Mouse (Mus musculus) limb, embryonic 12.5 days (tissue): ENCODE results near the gene Gm20388. TPM values are rescaled to one million over a fixed set of nuclear protein-coding genes. Genes with fewer than 3 reads are reported as not detected.

Source experiments
- ATAC-seq: fragments of 200-750 bp; cut with Nextera tagmentation; 2 replicates; pipeline ENCODE4 v1.8.0; 2017; ENCODE audit warnings: low read depth, moderate TSS enrichment; ENCODE audit not compliant: insufficient number of reproducible peaks, insufficient read depth, low FRiP score, low TSS enrichment
- H3K27ac ChIP-seq: fragments of 300-500 bp; sonication (generic); 2 replicates; pipeline ENCODE4 v1.5.1; 2016; ENCODE audit warnings: mild to moderate bottlenecking, moderate library complexity
- H3K27me3 ChIP-seq: fragments of 300-500 bp; sonication (generic); 2 replicates; pipeline ENCODE4 v1.6.1; 2016; ENCODE audit warnings: mild to moderate bottlenecking, moderate library complexity
- H3K36me3 ChIP-seq: fragments of 300-500 bp; sonication (generic); 2 replicates; pipeline ENCODE4 v1.6.1; 2016; ENCODE audit warnings: mild to moderate bottlenecking, moderate library complexity
- H3K4me1 ChIP-seq: fragments of 300-500 bp; sonication (generic); replicated peaks from 2 replicates; pipeline ENCODE4 v1.6.1; 2016
- H3K4me2 ChIP-seq: fragments of 300-500 bp; sonication (generic); 2 replicates; pipeline ENCODE4 v1.6.1; 2016; ENCODE audit warnings: mild to moderate bottlenecking, moderate library complexity
- H3K4me3 ChIP-seq: fragments of 300-500 bp; sonication (generic); replicated peaks from 2 replicates; pipeline ENCODE4 v1.5.1; 2016; ENCODE audit warnings: mild to moderate bottlenecking
- H3K9ac ChIP-seq: fragments of 300-500 bp; sonication (generic); replicated peaks from 2 replicates; pipeline ENCODE4 v1.6.1; 2016; ENCODE audit warnings: mild to moderate bottlenecking, moderate library complexity
- H3K9me3 ChIP-seq: fragments of 300-500 bp; sonication (generic); 2 replicates; pipeline ENCODE4 v1.6.1; 2016; ENCODE audit warnings: mild to moderate bottlenecking, moderate library complexity
- WGBS: fragments of 180-500 bp; shearing (Covaris S2); methylation state at CpG from one replicate; pipeline ENCODE4 v1.1.7; 2016; 5-methylcytosine and 5-hydroxymethylcytosine counted together
- polyA plus RNA-seq: library from polyadenylated mRNA; unstranded; fragments of >200 nt; fragmentation: Nextera tagmentation; extraction: Ambion mirVana; gene quantifications from 2 replicates; pipeline ENCODE4 v1.2.1, GENCODE M21; 2016

Gene Gm20388
- polyA plus RNA-seq, 1 experiment from 2014 or later, result not detected

DNA sequence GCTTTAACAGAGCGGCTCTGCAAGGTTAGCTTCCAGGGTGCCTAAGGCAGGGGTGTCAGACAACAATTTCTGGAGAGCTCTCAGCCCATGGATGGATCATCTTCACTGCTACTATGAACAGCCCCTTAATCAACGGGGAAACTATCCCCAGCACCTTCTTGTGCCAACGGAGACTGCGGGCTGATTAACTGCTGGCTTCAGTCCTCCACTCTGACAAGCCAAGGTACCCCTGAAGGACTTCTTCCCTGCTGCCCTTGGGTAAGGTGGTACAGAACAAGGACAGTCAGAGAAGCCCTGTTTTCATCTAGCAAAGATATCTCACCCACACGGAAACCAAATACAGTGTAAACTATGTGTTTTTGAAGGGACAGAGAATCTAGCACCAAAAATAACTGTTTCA, 3039.1 kb downstream of the Gm20388 start:
- no peak overlapping the region for H3K4me3 ChIP-seq
- 85% methylated on average over 5 of the region's 5 CpGs for WGBS
- H3K4me1 ChIP-seq, result peaks cover 21% of the 10 kb centered on the region
- H3K27ac ChIP-seq, result no peak overlapping the region
- H3K4me2 ChIP-seq, result no peak overlapping the region
- no peak for ATAC-seq
- no peaks in the 10 kb centered on the region for H3K9me3 ChIP-seq
- H3K36me3 ChIP-seq, result no peaks in the 10 kb centered on the region
- H3K27me3 ChIP-seq, result no peaks in the 10 kb centered on the region
- no peak overlapping the region for H3K9ac ChIP-seq

DNA sequence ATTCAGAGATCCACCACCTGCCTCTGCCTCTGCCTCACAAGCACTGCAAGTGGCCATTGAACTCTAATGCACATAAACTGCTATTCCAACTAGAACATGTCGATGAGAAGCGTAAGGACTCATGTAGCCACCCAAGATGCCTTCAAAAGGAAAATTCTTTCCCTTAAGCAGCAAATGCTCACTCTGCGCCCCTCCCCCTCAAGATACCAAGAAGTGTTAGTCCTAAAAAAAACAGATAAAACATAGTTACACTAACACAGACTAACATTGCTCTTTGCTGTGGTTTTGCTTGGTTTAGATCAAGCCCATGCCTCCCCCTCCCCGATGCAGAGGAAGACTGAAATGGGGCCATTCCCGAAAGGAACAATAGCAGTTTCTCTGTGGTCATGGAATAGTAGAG, 3040.8 kb downstream of the Gm20388 start:
- no peak overlapping the region for H3K27ac ChIP-seq
- H3K4me1 ChIP-seq, result peaks cover 21% of the 10 kb centered on the region
- H3K36me3 ChIP-seq, result no peaks in the 10 kb centered on the region
- H3K9ac ChIP-seq, result no peak overlapping the region
- ATAC-seq, result no peak
- no peaks in the 10 kb centered on the region for H3K27me3 ChIP-seq
- WGBS, result 90% methylated on average over 5 of the region's 5 CpGs
- no peak overlapping the region for H3K4me3 ChIP-seq
- H3K9me3 ChIP-seq, result no peaks in the 10 kb centered on the region
- H3K4me2 ChIP-seq, result no peak overlapping the region

DNA sequence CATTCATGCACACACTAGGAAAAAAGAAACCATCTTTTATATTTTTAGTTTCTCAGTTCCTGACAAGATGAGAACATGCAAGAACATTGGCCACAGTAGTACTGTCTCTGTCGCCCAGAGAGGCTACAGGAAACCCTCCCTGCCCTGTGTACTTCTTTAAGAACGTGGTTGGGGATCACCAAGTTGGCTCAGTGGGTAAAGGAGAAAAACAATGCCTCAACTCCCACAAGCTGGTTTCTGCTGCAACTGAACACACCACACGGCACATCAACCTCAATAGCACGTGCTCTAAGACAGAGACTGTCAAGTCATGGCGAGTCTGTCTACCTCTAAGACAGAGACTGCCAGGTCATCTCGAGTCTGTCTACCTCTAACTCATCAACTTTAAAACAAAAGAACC, 3042.4 kb downstream of the Gm20388 start:
- no peaks in the 10 kb centered on the region for H3K9me3 ChIP-seq
- no peaks in the 10 kb centered on the region for H3K36me3 ChIP-seq
- H3K27ac ChIP-seq, result no peak overlapping the region
- H3K9ac ChIP-seq, result no peak overlapping the region
- WGBS, result 94% methylated on average over 6 of the region's 6 CpGs
- peaks cover 13% of the 10 kb centered on the region for H3K4me1 ChIP-seq
- ATAC-seq, result no peak
- H3K4me2 ChIP-seq, result no peak overlapping the region
- no peak overlapping the region for H3K4me3 ChIP-seq
- H3K27me3 ChIP-seq, result no peaks in the 10 kb centered on the region

DNA sequence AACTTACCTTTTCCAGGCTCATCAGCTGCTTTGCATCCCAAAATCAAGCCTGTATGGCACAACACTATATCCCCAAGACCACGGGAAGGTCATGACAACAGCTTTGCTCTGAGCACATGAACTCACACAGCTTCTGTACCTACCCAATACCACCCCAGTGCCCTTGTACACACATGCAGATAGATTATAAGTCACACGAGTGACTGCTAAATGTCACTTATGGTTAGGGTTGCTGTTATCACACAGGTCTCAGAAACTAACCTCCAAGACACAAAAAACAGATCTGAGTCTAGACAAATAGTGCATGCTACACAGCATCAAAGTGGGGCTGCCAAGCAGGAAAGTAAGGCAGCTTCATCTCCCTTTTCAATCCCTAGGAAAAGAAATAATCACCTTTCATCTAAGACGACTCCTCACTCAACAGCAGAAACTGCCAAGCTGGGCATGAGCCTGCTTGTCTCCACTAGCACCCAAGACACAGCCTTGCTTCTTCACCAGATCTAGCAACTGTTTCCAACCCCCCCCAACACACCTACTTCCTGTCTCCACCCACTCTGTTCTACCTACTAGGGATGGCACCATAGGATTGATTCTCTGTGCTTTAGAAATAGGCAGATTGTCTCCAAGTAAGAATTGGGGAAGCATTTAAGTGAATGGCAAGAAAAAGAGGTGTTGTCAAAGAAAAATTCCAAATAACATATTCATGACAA, 3043.6 kb downstream of the Gm20388 start:
- Histone ChIP-seq H3K4me3 (no peak overlapping the region), H3K4me2 (no peak overlapping the region), H3K9ac (no peak overlapping the region), H3K9me3 (no peaks in the 10 kb centered on the region), H3K4me1 (peaks cover 11% of the 10 kb centered on the region; the same call in 1 of the 2 replicates), H3K27ac (no peak overlapping the region), H3K36me3 (no peaks in the 10 kb centered on the region), H3K27me3 (no peaks in the 10 kb centered on the region)
- no peak for ATAC-seq
- WGBS, result 88% methylated on average over 3 of the region's 3 CpGs

DNA sequence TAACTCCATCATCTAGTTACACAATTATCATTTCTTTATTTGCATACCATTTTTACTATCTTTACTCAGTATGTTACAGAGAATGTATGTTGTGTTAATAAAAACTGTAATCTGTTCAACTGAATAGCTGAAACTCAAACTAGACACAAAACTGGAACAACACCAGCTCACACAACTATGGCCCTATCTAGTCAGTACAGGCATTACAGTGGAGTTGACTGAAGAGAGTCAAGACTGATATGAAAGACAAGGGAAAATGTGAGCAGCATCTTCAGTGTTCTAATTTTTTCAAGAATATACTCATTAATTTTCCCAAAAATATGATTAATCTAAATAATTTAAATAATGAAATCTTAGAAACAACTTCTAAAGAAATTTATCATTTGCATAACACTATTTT, 3044.6 kb downstream of the Gm20388 start:
- no peak for ATAC-seq
- Histone ChIP-seq H3K4me1 (peaks cover 4% of the 10 kb centered on the region; the same call in 1 of the 2 replicates), H3K36me3 (no peaks in the 10 kb centered on the region), H3K27ac (no peak overlapping the region), H3K4me2 (no peak overlapping the region), H3K4me3 (no peak overlapping the region), H3K9me3 (no peaks in the 10 kb centered on the region), H3K27me3 (no peaks in the 10 kb centered on the region), H3K9ac (no peak overlapping the region)

DNA sequence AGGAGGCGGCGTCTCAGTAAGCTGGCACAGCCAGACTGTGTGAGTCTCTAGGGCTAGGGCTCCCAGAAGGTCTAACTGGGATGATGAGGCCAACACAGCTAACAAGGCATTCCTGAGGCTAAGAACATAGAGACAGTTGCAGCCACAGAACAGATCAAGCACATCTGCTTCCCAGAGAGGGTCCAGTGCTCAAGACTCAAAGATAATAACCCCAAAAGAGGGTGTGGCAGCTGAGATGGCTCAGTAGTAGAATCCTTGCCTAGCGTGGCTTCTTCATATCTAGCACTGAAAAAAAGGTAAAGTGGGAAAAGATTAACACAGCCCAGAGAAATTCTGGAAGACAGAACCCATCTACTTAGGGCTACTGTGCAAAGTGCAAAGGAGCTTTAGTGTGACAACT, 3045.4 kb downstream of the Gm20388 start:
- Histone ChIP-seq H3K27me3 (no peaks in the 10 kb centered on the region), H3K9me3 (no peaks in the 10 kb centered on the region), H3K4me1 (peaks cover 8% of the 10 kb centered on the region; the same call in 1 of the 2 replicates), H3K4me3 (no peak overlapping the region), H3K4me2 (no peak overlapping the region), H3K27ac (no peak overlapping the region), H3K9ac (no peak overlapping the region), H3K36me3 (no peaks in the 10 kb centered on the region)
- whole genome bisulfite sequencing, result 90% methylated on average over 3 of the region's 3 CpGs
- ATAC-seq, result no peak

DNA sequence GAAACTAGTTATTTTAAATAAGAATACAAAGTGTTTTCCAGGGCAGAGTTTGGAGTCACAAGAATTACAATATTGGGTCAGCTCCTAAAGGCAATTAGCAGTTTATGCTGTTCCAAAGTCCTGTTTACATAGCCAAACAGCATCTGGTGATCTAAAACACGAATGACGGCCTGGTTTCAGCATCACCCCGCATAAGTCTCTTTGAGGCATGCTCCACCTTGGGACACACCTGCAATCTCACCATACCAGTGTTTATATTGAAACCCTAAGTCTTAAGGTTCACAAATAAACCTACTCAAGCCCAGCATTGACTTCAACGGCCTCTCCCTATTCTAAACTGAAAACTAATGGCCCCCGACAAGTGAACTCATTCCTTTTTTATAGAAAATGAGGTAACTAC, 3049.7 kb downstream of the Gm20388 start:
- Histone ChIP-seq H3K9me3 (no peaks in the 10 kb centered on the region), H3K27ac (no peak overlapping the region), H3K4me2 (no peak overlapping the region), H3K4me3 (no peak overlapping the region), H3K36me3 (peaks cover 5% of the 10 kb centered on the region; the same call in 1 of the 2 replicates), H3K9ac (no peak overlapping the region), H3K4me1 (0 out of 2 replicates have a peak, but pooled peaks cover 5% of the 10 kb centered on the region), H3K27me3 (no peaks in the 10 kb centered on the region)
- WGBS, result 81% methylated on average over 5 of the region's 5 CpGs
- no peak for ATAC-seq

DNA sequence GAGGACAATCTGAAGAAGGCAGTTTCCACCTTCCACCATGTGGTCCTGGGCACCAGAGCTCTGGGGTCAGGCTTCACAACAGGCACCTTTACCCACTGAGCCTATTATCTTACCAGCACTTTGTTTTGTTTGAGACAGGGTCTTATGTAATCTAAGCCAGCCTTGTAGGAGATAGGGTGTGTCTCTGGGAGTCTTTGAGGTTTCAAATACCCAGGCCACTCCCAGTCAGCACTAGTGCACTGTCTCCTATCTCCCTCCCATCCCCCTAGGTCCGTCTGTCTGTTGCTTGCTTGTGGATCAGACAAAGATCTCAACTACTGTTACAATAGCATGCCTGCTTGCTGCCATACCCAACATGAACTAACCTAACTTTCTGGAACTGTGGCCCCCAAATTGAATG, 3050.3 kb downstream of the Gm20388 start:
- Histone ChIP-seq H3K27ac (no peak overlapping the region), H3K4me1 (0 out of 2 replicates have a peak, but pooled peaks cover 5% of the 10 kb centered on the region), H3K4me3 (no peak overlapping the region), H3K27me3 (no peaks in the 10 kb centered on the region), H3K9me3 (no peaks in the 10 kb centered on the region), H3K4me2 (no peak overlapping the region), H3K36me3 (peaks cover 5% of the 10 kb centered on the region; the same call in 1 of the 2 replicates), H3K9ac (no peak overlapping the region)
- ATAC-seq, result no peak
- 28% methylated on average over 1 of the region's 1 CpGs for WGBS

DNA sequence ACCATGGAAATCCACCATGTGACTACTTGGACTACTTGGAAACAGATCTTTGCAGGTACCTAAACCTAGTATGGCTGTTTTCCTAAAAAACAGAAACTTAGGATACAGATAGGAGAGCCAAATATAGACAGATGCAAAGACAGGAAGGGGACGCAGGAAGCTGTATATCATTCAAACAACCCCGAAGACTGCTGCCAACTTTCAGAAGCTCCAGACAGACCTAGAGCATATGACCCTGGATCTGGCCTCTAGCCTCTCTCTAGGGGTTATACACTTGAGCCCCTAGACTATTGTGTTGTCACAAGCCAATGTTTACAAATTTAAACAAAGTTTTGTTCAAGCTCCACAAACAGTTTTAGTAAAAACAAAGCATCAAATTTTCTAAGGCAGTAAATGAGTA, 3050.8 kb downstream of the Gm20388 start:
- Histone ChIP-seq H3K27ac (no peak overlapping the region), H3K4me3 (no peak overlapping the region), H3K4me1 (0 out of 2 replicates have a peak, but pooled peaks cover 5% of the 10 kb centered on the region), H3K4me2 (no peak overlapping the region), H3K9me3 (no peaks in the 10 kb centered on the region), H3K36me3 (peaks cover 5% of the 10 kb centered on the region; the same call in 1 of the 2 replicates), H3K9ac (no peak overlapping the region), H3K27me3 (no peaks in the 10 kb centered on the region)
- no peak for ATAC-seq
- WGBS, result 56% methylated on average over 2 of the region's 2 CpGs

DNA sequence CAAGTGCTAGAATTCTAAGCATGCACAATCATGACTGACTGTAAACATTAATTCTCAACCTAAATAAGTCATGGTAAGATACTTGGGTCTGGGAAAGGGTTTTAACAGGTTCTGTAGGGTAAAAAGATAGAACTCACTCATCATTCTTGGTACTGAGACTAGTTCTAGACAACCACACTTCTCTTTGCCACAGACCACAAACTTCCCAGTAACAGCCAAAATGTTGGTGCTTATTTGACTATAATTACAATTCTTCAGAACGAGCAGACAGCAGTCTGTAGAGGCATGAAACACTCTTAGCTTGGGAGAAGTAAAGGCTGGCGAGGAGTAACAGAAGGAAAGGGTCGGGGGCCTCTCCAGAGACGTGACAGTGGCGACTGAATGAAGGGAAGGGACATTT, 3051.4 kb downstream of the Gm20388 start:
- Histone ChIP-seq H3K4me1 (0 out of 2 replicates have a peak, but pooled peaks cover 5% of the 10 kb centered on the region), H3K36me3 (peaks cover 5% of the 10 kb centered on the region; the same call in 1 of the 2 replicates), H3K9ac (no peak overlapping the region), H3K4me3 (no peak overlapping the region), H3K9me3 (no peaks in the 10 kb centered on the region), H3K27me3 (no peaks in the 10 kb centered on the region), H3K27ac (no peak overlapping the region), H3K4me2 (no peak overlapping the region)
- WGBS, result 67% methylated on average over 5 of the region's 5 CpGs
- ATAC-seq, result no peak

DNA sequence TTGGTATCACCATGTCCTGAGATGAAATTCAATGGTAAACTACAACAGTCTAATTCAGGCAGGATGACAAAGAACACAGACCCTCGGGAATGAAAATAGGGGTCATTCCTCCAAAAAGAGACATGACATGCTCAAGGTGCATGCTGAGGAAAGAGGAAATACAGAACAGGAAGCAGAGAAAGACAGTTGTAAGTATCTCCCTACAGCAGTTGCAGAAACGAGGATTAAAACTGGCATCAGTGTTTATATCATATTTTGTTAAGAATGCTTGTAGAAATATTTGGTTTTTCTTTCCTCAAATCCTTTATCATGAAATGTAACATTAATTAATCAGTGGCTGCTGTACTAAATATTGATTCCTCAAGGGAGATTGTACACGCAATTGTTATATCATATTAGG, 3056.0 kb downstream of the Gm20388 start:
- H3K27ac ChIP-seq, result no peak overlapping the region
- peaks cover 6% of the 10 kb centered on the region for H3K9me3 ChIP-seq
- 87% methylated on average over 3 of the region's 3 CpGs for WGBS

DNA sequence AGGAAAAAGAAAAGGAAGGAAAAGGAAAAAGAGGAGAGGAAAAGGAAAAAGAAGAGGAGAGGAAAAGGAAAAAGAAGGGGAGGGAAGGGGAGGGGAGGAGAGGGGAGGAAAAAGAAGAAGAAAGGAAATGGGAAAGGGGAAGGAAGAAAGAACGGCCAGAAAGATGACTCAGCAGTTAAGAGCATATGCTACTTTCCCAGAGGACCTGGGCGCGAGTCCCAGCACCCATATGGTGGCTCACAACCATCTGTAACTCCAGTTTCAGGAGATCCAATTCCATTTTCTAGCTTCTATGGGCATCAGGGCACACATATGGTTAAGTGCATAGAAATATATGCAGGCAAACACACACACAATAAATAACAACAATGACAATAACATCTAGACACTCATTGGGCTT, 3057.5 kb downstream of the Gm20388 start:
- H3K27ac ChIP-seq, result no peak overlapping the region
- H3K4me1 ChIP-seq, result no peaks in the 10 kb centered on the region
- H3K36me3 ChIP-seq, result peaks cover 39% of the 10 kb centered on the region
- H3K9ac ChIP-seq, result no peak overlapping the region
- no peak overlapping the region for H3K4me2 ChIP-seq
- ATAC-seq, result no peak
- 91% methylated on average over 3 of the region's 3 CpGs for WGBS
- H3K4me3 ChIP-seq, result no peak overlapping the region
- peaks cover 6% of the 10 kb centered on the region for H3K9me3 ChIP-seq
- H3K27me3 ChIP-seq, result no peaks in the 10 kb centered on the region

More for the DNA sequence above, 3056.0 kb downstream of the Gm20388 start:
- H3K4me1 ChIP-seq, result no peaks in the 10 kb centered on the region
- H3K36me3 ChIP-seq, result peaks cover 30% of the 10 kb centered on the region
- no peak overlapping the region for H3K4me2 ChIP-seq
- no peaks in the 10 kb centered on the region for H3K27me3 ChIP-seq
- no peak overlapping the region for H3K9ac ChIP-seq
- no peak overlapping the region for H3K4me3 ChIP-seq
- no peak for ATAC-seq
